Mouse (Mus musculus): ENCODE data around the gene Tgfbr3. TPM values are rescaled to one million over a fixed set of nuclear protein-coding genes. Genes with fewer than 3 reads are reported as not detected.

The Tgfbr3 gene
- polyA plus RNA-seq, 1 experiment = 7.5 TPM

GRCm38 (mm10) chr5:107159914-107160890 is 129.2 kb downstream of the Tgfbr3 start:
- Histone ChIP-seq H3K4me1 (ENCODE audit: control insufficient read depth, insufficient read depth, insufficient read length, low read length) (no peaks in the 10 kb centered on the region), H3K27ac (ENCODE audit: insufficient read depth, low read depth, low read length) (no peak overlapping the region), H3K27me3 (ENCODE audit: control insufficient read depth, insufficient read depth, low read length) (no peaks in the 10 kb centered on the region), H3K36me3 (ENCODE audit: control insufficient read depth, insufficient read depth, low read length) (no peaks in the 10 kb centered on the region), H3K4me3 (ENCODE audit: low read depth, low read length) (no peak overlapping the region)
- TF ChIP-seq CTCF (IDR thresholded peaks at IDR 0.05; ENCODE audit: extremely low read depth, insufficient read length, insufficient replicate concordance, low read depth, low read length) = no peak
- WGBS = 78% methylated on average over 8 of the region's 8 CpGs

- no peak for TF ChIP-seq CTCF (IDR thresholded peaks at IDR 0.05; ENCODE audit: extremely low read depth, insufficient read length, insufficient replicate concordance, low read depth, low read length)
- no peak for TF ChIP-seq POLR2A (IDR thresholded peaks at IDR 0.05; ENCODE audit: low read depth, low read length)
- WGBS = 87% methylated on average over 7 of the region's 7 CpGs
- Histone ChIP-seq H3K4me1 (ENCODE audit: control insufficient read depth, insufficient read depth, insufficient read length, low read length) (no peaks in the 10 kb centered on the region), H3K27ac (ENCODE audit: insufficient read depth, low read depth, low read length) (no peak overlapping the region), H3K27me3 (ENCODE audit: control insufficient read depth, insufficient read depth, low read length) (no peaks in the 10 kb centered on the region), H3K36me3 (ENCODE audit: control insufficient read depth, insufficient read depth, low read length) (no peaks in the 10 kb centered on the region), H3K4me3 (ENCODE audit: low read depth, low read length) (no peak overlapping the region)
Observed at GRCm38 (mm10) chr5:107158531-107159178, 130.8 kb downstream of the Tgfbr3 start.

- 78% methylated on average over 9 of the region's 9 CpGs for WGBS
Observed at GRCm38 (mm10) chr5:107157384-107157783, 132.0 kb downstream of the Tgfbr3 start.

GRCm38 (mm10) chr5:107156096-107156495 is 133.3 kb downstream of the Tgfbr3 start:
- H3K4me1 ChIP-seq (ENCODE audit: control insufficient read depth, insufficient read depth, insufficient read length, low read length) = no peaks in the 10 kb centered on the region
- no peak for TF ChIP-seq CTCF (IDR thresholded peaks at IDR 0.05; ENCODE audit: extremely low read depth, insufficient read length, insufficient replicate concordance, low read depth, low read length)
- no peak for TF ChIP-seq POLR2A (IDR thresholded peaks at IDR 0.05; ENCODE audit: low read depth, low read length)
- H3K36me3 ChIP-seq (ENCODE audit: control insufficient read depth, insufficient read depth, low read length) = no peaks in the 10 kb centered on the region
- no peaks in the 10 kb centered on the region for H3K27me3 ChIP-seq (ENCODE audit: control insufficient read depth, insufficient read depth, low read length)
- WGBS = 87% methylated on average over 3 of the region's 3 CpGs
- H3K27ac ChIP-seq (ENCODE audit: insufficient read depth, low read depth, low read length) = no peak overlapping the region
- no peak overlapping the region for H3K4me3 ChIP-seq (ENCODE audit: low read depth, low read length)

More at GRCm38 (mm10) chr5:107157384-107157783, 132.0 kb downstream of the Tgfbr3 start:
- TF ChIP-seq POLR2A (IDR thresholded peaks at IDR 0.05; ENCODE audit: low read depth, low read length) = no peak
- TF ChIP-seq CTCF (IDR thresholded peaks at IDR 0.05; ENCODE audit: extremely low read depth, insufficient read length, insufficient replicate concordance, low read depth, low read length) = no peak
- no peaks in the 10 kb centered on the region for H3K4me1 ChIP-seq (ENCODE audit: control insufficient read depth, insufficient read depth, insufficient read length, low read length)
- no peaks in the 10 kb centered on the region for H3K27me3 ChIP-seq (ENCODE audit: control insufficient read depth, insufficient read depth, low read length)
- H3K36me3 ChIP-seq (ENCODE audit: control insufficient read depth, insufficient read depth, low read length) = no peaks in the 10 kb centered on the region
- no peak overlapping the region for H3K4me3 ChIP-seq (ENCODE audit: low read depth, low read length)
- H3K27ac ChIP-seq (ENCODE audit: insufficient read depth, low read depth, low read length) = no peak overlapping the region

GRCm38 (mm10) chr5:107152989-107153388 is 136.4 kb downstream of the Tgfbr3 start:
- Histone ChIP-seq H3K4me1 (ENCODE audit: control insufficient read depth, insufficient read depth, insufficient read length, low read length) (no peaks in the 10 kb centered on the region), H3K4me3 (ENCODE audit: low read depth, low read length) (no peak overlapping the region), H3K27ac (ENCODE audit: insufficient read depth, low read depth, low read length) (no peak overlapping the region), H3K27me3 (ENCODE audit: control insufficient read depth, insufficient read depth, low read length) (no peaks in the 10 kb centered on the region), H3K36me3 (ENCODE audit: control insufficient read depth, insufficient read depth, low read length) (no peaks in the 10 kb centered on the region)
- 52% methylated on average over 4 of the region's 4 CpGs for WGBS
- TF ChIP-seq POLR2A (IDR thresholded peaks at IDR 0.05; ENCODE audit: low read depth, low read length) (no peak), CTCF (IDR thresholded peaks at IDR 0.05; ENCODE audit: extremely low read depth, insufficient read length, insufficient replicate concordance, low read depth, low read length) (no peak)

- 69% methylated on average over 3 of the region's 3 CpGs for WGBS
- no peak overlapping the region for H3K4me3 ChIP-seq (ENCODE audit: low read depth, low read length)
- no peak for TF ChIP-seq POLR2A (IDR thresholded peaks at IDR 0.05; ENCODE audit: low read depth, low read length)
- TF ChIP-seq CTCF (IDR thresholded peaks at IDR 0.05; ENCODE audit: extremely low read depth, insufficient read length, insufficient replicate concordance, low read depth, low read length) = no peak
- H3K4me1 ChIP-seq (ENCODE audit: control insufficient read depth, insufficient read depth, insufficient read length, low read length) = no peaks in the 10 kb centered on the region
- H3K27me3 ChIP-seq (ENCODE audit: control insufficient read depth, insufficient read depth, low read length) = no peaks in the 10 kb centered on the region
- no peak overlapping the region for H3K27ac ChIP-seq (ENCODE audit: insufficient read depth, low read depth, low read length)
- no peaks in the 10 kb centered on the region for H3K36me3 ChIP-seq (ENCODE audit: control insufficient read depth, insufficient read depth, low read length)
Observed at GRCm38 (mm10) chr5:107151320-107151719, 138.1 kb downstream of the Tgfbr3 start.

Data from small intestine, adult 2 months (tissue).